In the genomic region with DNA sequence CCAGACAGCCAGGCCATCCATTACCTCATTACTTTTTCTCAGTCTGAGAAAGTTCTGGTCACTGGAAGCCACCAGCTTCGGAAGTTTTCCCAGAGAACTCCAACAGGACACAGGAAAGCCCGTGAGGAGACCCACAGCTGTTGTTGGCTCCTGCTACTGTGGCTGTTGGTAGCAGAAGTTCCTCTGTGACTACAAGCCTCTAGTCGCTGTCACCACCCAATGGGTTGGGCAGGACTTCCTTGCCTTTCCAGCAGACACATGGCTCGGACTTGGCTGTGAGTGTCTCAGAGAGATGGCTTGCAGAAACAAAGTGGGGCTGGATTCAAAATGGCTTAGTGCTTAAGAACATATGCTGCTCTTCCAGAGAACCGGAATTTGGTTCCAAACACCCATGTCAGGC, we compare ENCODE assay signal across 27 mouse cellular contexts.
DNase-seq lines count a peak whose midpoint lies in the region; ATAC-seq and TF ChIP-seq lines count a peak whose summit lies in the region.
"Had no signal": no experiment of that assay in that cellular context is flagged by ENCODE, and none has a peak within 500 bp of the region (broad histone marks: within the 10 kb centered on the region; RNA-seq: fewer than 3 reads in every experiment).

No protein-coding gene starts in this region.

- no peak for DNase-seq in forebrain, postnatal 0 days
- DNase-seq in forebrain, embryonic 10.5 days (ENCODE audit: extremely low spot score, low spot score): no peak
- DNase-seq in heart, adult 11 months: peak; percentile 97
- peak; percentile 56 to 68 for DNase-seq in heart, adult 9 months (ENCODE audit: low spot score in 2 of 2)
- peak; percentile 16 to 19 for DNase-seq in heart, postnatal 36 days
- no peak for DNase-seq in T-cell, adult 2 months (ENCODE audit: low spot score)
- DNase-seq: adrenal gland, adult 8-10 months; cerebellum, adult 8-10 months; cerebellum, postnatal 25 days; kidney, adult 9 months; kidney, postnatal 10 days; layer of hippocampus, postnatal 36 days; left cerebral cortex, postnatal 4 days; liver; lung, adult 2 months; lung, postnatal 10 days; retina, postnatal 1 day; right cerebral cortex, postnatal 25 days had no signal

- no peak overlapping the region for H3K27ac ChIP-seq in forebrain, postnatal 0 days (ENCODE audit: low read depth, low read length)
- H3K27ac ChIP-seq in forebrain, embryonic 10.5 days: no peak overlapping the region
- no peak overlapping the region for H3K27ac ChIP-seq in heart, embryonic 12.5 days (ENCODE audit: poor library complexity, severe bottlenecking)
- H3K27ac ChIP-seq: forebrain, embryonic 15.5 days; hindbrain, embryonic 14.5 days; liver, embryonic 14.5 days; macrophage; midbrain, embryonic 15.5 days; neural tube, embryonic 15.5 days had no signal

- H3K9me3 ChIP-seq in forebrain, postnatal 0 days (ENCODE audit: low read length): no peaks in the 10 kb centered on the region
- H3K9me3 ChIP-seq in forebrain, embryonic 10.5 days: no peaks in the 10 kb centered on the region
- no peaks in the 10 kb centered on the region for H3K9me3 ChIP-seq in heart, embryonic 12.5 days (replicated peaks)
- H3K9me3 ChIP-seq: forebrain, embryonic 15.5 days; midbrain, embryonic 15.5 days; neural tube, embryonic 15.5 days had no signal

- TF ChIP-seq CTCF in forebrain, postnatal 0 days (IDR thresholded peaks at IDR 0.05; ENCODE audit: low read depth): no peak

- ATAC-seq in forebrain, postnatal 0 days: peak; percentile 20; the same call in 1 of the 2 replicates
- ATAC-seq in heart, embryonic 12.5 days (ENCODE audit: insufficient number of reproducible peaks, low FRiP score): no peak
- ATAC-seq in erythroblast, adult 5-6 weeks (replicated peaks; ENCODE audit: low FRiP score, poor library complexity, severe bottlenecking): no peak
- ATAC-seq: forebrain, embryonic 15.5 days; intestine, postnatal 0 days; midbrain, embryonic 15.5 days had no signal

- H3K4me2 ChIP-seq in forebrain, postnatal 0 days (ENCODE audit: low read depth): no peak overlapping the region
- H3K4me2 ChIP-seq in heart, embryonic 12.5 days: no peak overlapping the region
- H3K4me2 ChIP-seq: forebrain, embryonic 15.5 days; hindbrain, embryonic 14.5 days; midbrain, embryonic 15.5 days; neural tube, embryonic 15.5 days had no signal

- H3K9ac ChIP-seq in forebrain, postnatal 0 days: no peak overlapping the region
- no peak overlapping the region for H3K9ac ChIP-seq in heart, embryonic 12.5 days
- H3K9ac ChIP-seq: forebrain, embryonic 15.5 days; hindbrain, embryonic 14.5 days; liver, embryonic 14.5 days; midbrain, embryonic 15.5 days; neural tube, embryonic 15.5 days had no signal

- intact Hi-C loops in heart, postnatal 36 days (cut with DNase I): no loop called here

- H3K4me3 ChIP-seq in forebrain, postnatal 0 days (ENCODE audit: low read depth, low read length): no peak overlapping the region
- no peak overlapping the region for H3K4me3 ChIP-seq in forebrain, embryonic 10.5 days
- H3K4me3 ChIP-seq in heart, embryonic 12.5 days: no peak overlapping the region
- H3K4me3 ChIP-seq: forebrain, embryonic 15.5 days; midbrain, embryonic 15.5 days; neural tube, embryonic 15.5 days had no signal

- no peaks in the 10 kb centered on the region for H3K4me1 ChIP-seq in forebrain, postnatal 0 days (ENCODE audit: insufficient read depth)
- H3K4me1 ChIP-seq in forebrain, embryonic 10.5 days: no peaks in the 10 kb centered on the region
- H3K4me1 ChIP-seq in heart, embryonic 12.5 days (replicated peaks): no peaks in the 10 kb centered on the region
- H3K4me1 ChIP-seq: forebrain, embryonic 15.5 days; midbrain, embryonic 15.5 days; neural tube, embryonic 15.5 days had no signal

- H3K27me3 ChIP-seq in forebrain, postnatal 0 days (ENCODE audit: insufficient read depth, low read length): no peaks in the 10 kb centered on the region
- no peaks in the 10 kb centered on the region for H3K27me3 ChIP-seq in forebrain, embryonic 10.5 days (ENCODE audit: poor library complexity, severe bottlenecking)
- no peaks in the 10 kb centered on the region for H3K27me3 ChIP-seq in heart, embryonic 12.5 days (replicated peaks)
- H3K27me3 ChIP-seq: forebrain, embryonic 15.5 days; midbrain, embryonic 15.5 days; neural tube, embryonic 15.5 days had no signal

- WGBS in forebrain, postnatal 0 days: 77% methylated on average over 5 of the region's 5 CpGs
- WGBS in forebrain, embryonic 10.5 days: 85% methylated on average over 5 of the region's 5 CpGs
- 67% methylated on average over 5 of the region's 5 CpGs for WGBS in heart, embryonic 12.5 days

- no peaks in the 10 kb centered on the region for H3K36me3 ChIP-seq in forebrain, postnatal 0 days (ENCODE audit: insufficient read depth)
- H3K36me3 ChIP-seq in forebrain, embryonic 10.5 days (replicated peaks): no peaks in the 10 kb centered on the region
- no peaks in the 10 kb centered on the region for H3K36me3 ChIP-seq in heart, embryonic 12.5 days
- H3K36me3 ChIP-seq: forebrain, embryonic 15.5 days; midbrain, embryonic 15.5 days; neural tube, embryonic 15.5 days had no signal

Comparison
In these comparisons a context has a peak if more than half of its experiments do, and no peak if none do; other contexts are left out.
1. DNase-seq: peak in heart, adult 11 months (single experiment), heart, adult 9 months (2 of 2) and heart, postnatal 36 days (2 of 2); none in forebrain, postnatal 0 days (single experiment), forebrain, embryonic 10.5 days (single experiment) and T-cell, adult 2 months (single experiment).